Mouse (Mus musculus) small intestine, adult 2 months (tissue): ENCODE results near the gene Metrn. TPM values are rescaled to one million over a fixed set of nuclear protein-coding genes. Genes with fewer than 3 reads are reported as not detected.

Experiments used
- H3K27ac ChIP-seq: fragments of 200-500 bp; 2 replicates; pipeline ENCODE4 v1.5.1; 2012; ENCODE audit warnings: low read depth, low read length, control low read depth, inconsistent platforms; ENCODE audit not compliant: insufficient read depth
- H3K27me3 ChIP-seq: fragments of 200-500 bp; 2 replicates; pipeline ENCODE4 v1.6.1; 2012; ENCODE audit warnings: mild to moderate bottlenecking, moderate library complexity, low read length, inconsistent platforms; ENCODE audit not compliant: control insufficient read depth, insufficient read depth
- H3K36me3 ChIP-seq: fragments of 200-500 bp; 2 replicates; pipeline ENCODE4 v1.6.1; 2012; ENCODE audit warnings: mild to moderate bottlenecking, low read length, control low read depth, inconsistent platforms; ENCODE audit not compliant: control insufficient read depth, insufficient read depth
- H3K4me1 ChIP-seq: fragments of 200-500 bp; 2 replicates; pipeline ENCODE4 v1.6.1; 2012; ENCODE audit warnings: low read length, inconsistent platforms, mixed read lengths; ENCODE audit not compliant: control insufficient read depth, insufficient read depth, insufficient read length
- H3K4me3 ChIP-seq: fragments of 200-500 bp; 2 replicates; pipeline ENCODE4 v1.5.1; 2012; ENCODE audit warnings: low read depth, mild to moderate bottlenecking, control low read depth, inconsistent platforms, low read length, moderate library complexity
- CTCF ChIP-seq: fragments of 200-500 bp; IDR thresholded peaks from 2 replicates; pipeline ENCODE4 v1.5.1; 2012; ENCODE audit warnings: low read depth, mild to moderate bottlenecking, control low read depth, inconsistent platforms, low read length, moderate library complexity, mixed read lengths; ENCODE audit not compliant: insufficient replicate concordance, insufficient read length; ENCODE audit errors: extremely low read depth
- POLR2A ChIP-seq: fragments of 200-500 bp; IDR thresholded peaks from 2 replicates; pipeline ENCODE4 v1.6.1; 2012; ENCODE audit warnings: low read depth, mild to moderate bottlenecking, control low read depth, inconsistent platforms, low read length, moderate library complexity
- WGBS: fragments of 180-500 bp; shearing (Covaris S2); methylation state at CpG from one replicate; pipeline ENCODE4 v1.1.7; 2018; 5-methylcytosine and 5-hydroxymethylcytosine counted together
- polyA plus RNA-seq: library from polyadenylated mRNA; depleted of rRNA; stranded (reverse); fragments of >200 nt; gene quantifications from 2 replicates; pipeline ENCODE4 v1.2.3, GENCODE M21; 2012; rRNA removed

Gene Metrn
- polyA plus RNA-seq, result 28.2 and 31.9 TPM in 2 replicates

DNA sequence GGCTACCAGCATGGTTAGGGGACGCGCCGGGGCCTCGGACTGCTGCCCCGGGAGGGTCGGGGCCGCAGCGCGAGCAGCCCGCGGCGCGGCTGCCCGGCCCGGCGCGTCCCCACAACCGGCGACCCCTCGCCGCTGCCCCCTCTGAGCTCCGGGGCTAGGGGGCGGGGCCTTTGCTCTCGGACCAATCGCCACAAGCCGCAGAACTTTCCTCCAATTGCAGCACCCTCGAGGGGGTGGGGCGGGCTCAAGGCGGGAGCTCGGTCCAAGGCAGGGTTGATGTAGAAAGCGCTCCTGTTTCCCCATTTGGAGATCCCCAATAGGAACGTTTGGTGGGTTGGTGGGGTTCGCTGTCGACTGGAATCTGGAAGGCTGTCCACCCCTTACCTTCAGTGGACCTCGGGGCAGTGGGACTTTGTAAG, at the start of gene Metrn:
Gene Metrn (minus strand): TSS at position 186 of the 419 bp plus-strand sequence.
- WGBS, result under 1% methylated on average over 35 of the region's 35 CpGs
- Histone ChIP-seq H3K4me1 (peaks cover 13% of the 10 kb centered on the region), H3K27ac (no peak within 1 kb of the TSS), H3K27me3 (no peaks in the 10 kb centered on the region), H3K4me3 (peak within 1 kb of the TSS; percentile 69), H3K36me3 (no peaks in the 10 kb centered on the region)
- TF ChIP-seq POLR2A, result no peak
- no peak for TF ChIP-seq CTCF

DNA sequence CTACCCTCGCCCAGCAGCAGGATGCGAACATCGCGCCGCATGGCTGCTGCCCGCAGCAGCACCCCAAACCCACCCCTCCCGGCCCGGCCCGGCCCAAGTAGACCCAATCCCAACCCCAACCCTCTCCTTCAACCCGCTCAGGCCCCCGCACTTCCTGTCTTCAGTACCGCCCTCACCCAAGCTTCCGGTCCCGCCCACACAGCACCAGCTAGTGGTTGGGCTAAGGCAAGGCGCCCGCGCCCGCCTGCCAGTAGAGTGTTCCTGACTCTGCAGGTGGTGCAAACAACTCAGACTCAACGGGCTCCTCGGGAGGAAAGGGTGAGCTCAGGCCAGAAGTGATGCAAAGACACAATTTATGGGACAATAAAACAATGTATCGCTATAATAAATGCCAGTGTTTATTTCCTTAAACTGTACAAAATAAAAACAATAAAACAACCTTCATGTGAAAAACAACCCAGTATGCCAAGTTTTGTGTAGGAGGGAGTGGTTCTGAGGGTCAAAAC, 47.5 kb upstream of the Metrn start, which contains the start of gene Rhot2:
Gene Rhot2 (minus strand): TSS at position 456 of the 506 bp plus-strand sequence.
- H3K4me1 ChIP-seq, result peaks cover 10% of the 10 kb centered on the region
- H3K27ac ChIP-seq, result peak within 1 kb of the TSS; percentile 52
- peaks cover 25% of the 10 kb centered on the region for H3K36me3 ChIP-seq
- WGBS, result 1% methylated on average over 21 of the region's 21 CpGs
- TF ChIP-seq CTCF (peak; percentile 52; the same call in 1 of the 2 replicates), POLR2A (peak; percentile 93)
- H3K4me3 ChIP-seq, result peak within 1 kb of the TSS; percentile 92
- no peaks in the 10 kb centered on the region for H3K27me3 ChIP-seq

DNA sequence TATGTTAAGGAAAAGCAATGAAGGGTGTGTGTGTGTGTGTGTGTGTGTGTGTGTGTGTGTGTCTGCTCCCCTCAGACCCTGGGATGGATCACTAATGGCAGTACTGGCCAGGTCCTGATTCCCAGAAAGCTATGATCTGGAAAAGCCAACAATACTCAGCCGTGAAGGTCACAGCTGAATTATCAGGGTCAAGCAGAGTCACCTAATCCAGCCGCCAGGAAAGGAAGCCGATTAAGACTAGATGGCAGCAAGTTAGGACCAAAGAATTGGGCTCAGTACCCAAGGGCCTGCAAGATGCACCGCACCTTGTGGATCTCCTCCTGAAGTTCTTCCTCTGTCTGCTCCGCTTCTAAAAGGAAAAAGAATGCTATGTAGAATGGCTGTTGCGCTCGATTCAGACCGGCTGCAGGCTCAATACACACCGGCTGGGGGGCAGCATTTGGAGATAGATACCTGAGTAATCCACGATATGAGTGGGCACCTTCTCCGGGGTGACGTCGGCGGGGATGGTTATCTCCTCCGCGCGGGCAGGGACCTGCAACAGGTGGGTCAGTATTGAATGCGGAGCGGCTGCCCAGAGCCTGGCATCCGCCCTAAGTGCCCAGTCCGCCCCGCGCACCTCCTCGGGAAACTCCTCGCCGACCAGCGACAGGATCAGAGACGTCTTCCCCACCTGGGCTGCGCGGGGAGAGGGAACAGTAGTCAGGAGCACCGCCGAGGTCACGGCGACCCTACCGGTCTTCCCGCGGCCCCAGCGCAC, 46.9 kb upstream of the Metrn start:
- H3K4me3 ChIP-seq, result peak overlapping the region; percentile 92
- TF ChIP-seq POLR2A, result no peak
- TF ChIP-seq CTCF, result no peak
- H3K27me3 ChIP-seq, result no peaks in the 10 kb centered on the region
- peak overlapping the region; percentile 52 for H3K27ac ChIP-seq
- H3K36me3 ChIP-seq, result peaks cover 30% of the 10 kb centered on the region
- under 1% methylated on average over 38 of the region's 38 CpGs for WGBS
- peaks cover 14% of the 10 kb centered on the region for H3K4me1 ChIP-seq

DNA sequence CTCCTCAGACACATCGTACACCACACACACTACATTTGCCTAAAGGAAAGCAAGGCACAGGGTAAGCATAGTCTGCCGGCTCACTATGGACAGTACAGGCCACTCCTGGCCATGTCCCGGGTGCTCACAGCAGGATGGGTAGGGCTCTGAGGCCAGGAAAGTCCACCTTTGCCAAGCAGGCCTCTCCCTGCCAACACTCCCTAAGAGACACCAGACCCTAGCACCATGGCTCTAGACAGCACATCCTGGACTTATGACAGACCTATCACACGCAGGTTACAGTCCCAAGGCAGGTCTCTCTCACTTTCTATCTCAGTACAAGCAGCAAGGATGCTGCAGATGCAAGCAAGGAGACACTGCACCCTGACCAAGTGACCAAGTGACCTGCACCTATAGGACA, 46.2 kb upstream of the Metrn start:
- 68% methylated on average over 4 of the region's 4 CpGs for WGBS
- H3K36me3 ChIP-seq, result peaks cover 35% of the 10 kb centered on the region
- no peaks in the 10 kb centered on the region for H3K27me3 ChIP-seq
- peak overlapping the region; percentile 92; the same call in 1 of the 2 replicates for H3K4me3 ChIP-seq
- TF ChIP-seq CTCF (no peak), POLR2A (no peak)
- peaks cover 14% of the 10 kb centered on the region for H3K4me1 ChIP-seq
- H3K27ac ChIP-seq, result no peak overlapping the region; the same call in 1 of the 2 replicates

DNA sequence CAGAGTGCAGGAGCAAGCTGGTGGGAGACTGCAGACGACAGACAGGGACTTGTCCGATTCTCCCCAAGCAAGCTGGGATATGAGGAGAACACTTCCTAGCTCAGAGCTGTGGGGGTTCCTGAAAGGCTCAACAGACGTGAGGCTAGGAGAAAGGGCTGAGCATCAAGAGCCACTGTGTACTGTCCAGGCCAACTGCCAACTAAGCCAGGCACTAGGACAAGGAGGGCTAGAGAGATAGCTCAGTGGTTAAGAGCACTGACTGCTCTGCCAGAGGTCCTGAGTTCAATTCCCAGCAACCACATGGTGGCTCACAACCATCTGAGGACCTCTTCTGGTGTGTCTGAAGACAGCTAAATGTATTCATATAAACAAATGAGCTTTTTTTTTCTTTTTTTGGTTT, 45.6 kb upstream of the Metrn start:
- TF ChIP-seq POLR2A (no peak), CTCF (no peak)
- WGBS, result 92% methylated on average over 3 of the region's 3 CpGs
- Histone ChIP-seq H3K36me3 (peaks cover 35% of the 10 kb centered on the region), H3K4me1 (peaks cover 14% of the 10 kb centered on the region), H3K27ac (no peak overlapping the region), H3K27me3 (no peaks in the 10 kb centered on the region), H3K4me3 (no peak overlapping the region)

DNA sequence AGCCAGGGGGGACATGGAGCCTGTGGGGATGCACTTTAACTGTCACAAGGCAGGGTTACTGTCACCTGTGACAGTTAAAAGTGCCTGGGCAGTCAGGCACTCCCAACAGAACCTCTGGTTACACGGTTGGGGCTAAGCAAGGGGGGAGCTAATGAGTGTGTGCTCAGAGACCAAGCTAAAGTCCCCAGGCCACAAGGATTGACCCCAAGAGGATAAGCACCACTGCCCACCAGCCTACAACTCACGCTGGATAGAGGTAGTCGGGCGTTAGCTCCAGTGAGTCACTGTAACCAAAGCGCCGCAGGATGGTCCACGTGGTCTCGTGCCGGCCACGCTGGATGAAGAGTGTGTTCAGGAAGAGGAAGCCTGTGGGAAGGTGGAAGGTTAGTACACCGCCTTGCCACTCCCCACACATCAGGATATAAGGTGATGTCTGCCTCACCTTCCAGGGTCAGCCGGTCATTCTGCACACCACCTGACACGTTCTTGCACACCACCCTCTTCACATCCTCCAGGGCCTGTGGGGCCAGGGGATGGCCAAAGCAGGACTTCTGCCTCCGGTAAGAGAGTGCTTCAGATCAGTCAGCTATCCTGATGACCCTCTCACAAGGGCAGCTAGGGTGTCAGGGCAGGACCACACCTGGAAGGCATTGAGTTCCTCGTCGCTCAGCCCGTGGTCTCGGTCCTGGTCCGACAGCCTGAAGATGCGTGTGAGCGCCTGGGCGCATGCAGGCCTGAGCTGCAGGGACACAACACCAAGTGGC, 44.4 kb upstream of the Metrn start, which contains the start of gene Gm20683:
Gene Gm20683 (minus strand): TSS at position 647 of the 764 bp plus-strand sequence.
- 94% methylated on average over 22 of the region's 22 CpGs for WGBS
- TF ChIP-seq CTCF (no peak), POLR2A (no peak)
- no peaks in the 10 kb centered on the region for H3K27me3 ChIP-seq
- peaks cover 23% of the 10 kb centered on the region for H3K4me1 ChIP-seq
- H3K4me3 ChIP-seq, result no peak within 1 kb of the TSS
- H3K27ac ChIP-seq, result no peak within 1 kb of the TSS
- peaks cover 35% of the 10 kb centered on the region for H3K36me3 ChIP-seq
